Comparison of ENCODE assay signal across 13 mouse cellular contexts in genomic region chr5:142787304-142787905, GRCm38 (mm10). TPM values are rescaled to one million over a fixed set of nuclear protein-coding genes. Genes with fewer than 3 reads are reported as not detected.
DNase-seq lines count a peak whose midpoint lies in the region; ATAC-seq and TF ChIP-seq lines count a peak whose summit lies in the region.
"Had no signal": no experiment of that assay in that cellular context is flagged by ENCODE, and none has a peak within 500 bp of the region (broad histone marks: within the 10 kb centered on the region; RNA-seq: fewer than 3 reads in every experiment).

No protein-coding gene starts in this region.

- TF ChIP-seq CTCF in hindbrain, postnatal 0 days (IDR thresholded peaks at IDR 0.05; ENCODE audit: low read depth) = peak; percentile 41
- TF ChIP-seq CTCF in E14TG2a.4 (conservative IDR thresholded peaks at IDR 0.05; ENCODE audit: low read length) = 0 out of 2 replicates have a peak, but pooled peaks have one; percentile 12

- no peak for DNase-seq in hindbrain, postnatal 0 days (ENCODE audit: low spot score)
- DNase-seq in cerebellum, postnatal 36 days = peak; percentile 66 to 71
- no peak for DNase-seq in embryo, embryonic 9.5 days (ENCODE audit: extremely low spot score)
- no peak for DNase-seq in kidney, postnatal 36 days
- no peak for DNase-seq in gastrocnemius, postnatal 14 days
- DNase-seq: kidney, postnatal 10 days had no signal

- H3K9ac ChIP-seq in hindbrain, postnatal 0 days (replicated peaks; ENCODE audit: low read length) = no peak overlapping the region
- no peak overlapping the region for H3K9ac ChIP-seq in hindbrain, embryonic 13.5 days
- H3K9ac ChIP-seq: limb, embryonic 12.5 days; lung, embryonic 15.5 days; stomach, embryonic 15.5 days had no signal

- H3K36me3 ChIP-seq in hindbrain, postnatal 0 days (ENCODE audit: insufficient read depth, low read length) = peaks cover 33% of the 10 kb centered on the region
- H3K36me3 ChIP-seq in hindbrain, embryonic 13.5 days = peaks cover 68% of the 10 kb centered on the region
- peaks cover 42% of the 10 kb centered on the region for H3K36me3 ChIP-seq in E14TG2a.4 (ENCODE audit: insufficient read depth, low read length)

- WGBS in hindbrain, postnatal 0 days = 77% methylated on average over 36 of the region's 37 CpGs
- 86% methylated on average over 36 of the region's 37 CpGs for WGBS in hindbrain, embryonic 13.5 days

- H3K9me3 ChIP-seq in hindbrain, postnatal 0 days (ENCODE audit: low read length) = no peaks in the 10 kb centered on the region
- no peaks in the 10 kb centered on the region for H3K9me3 ChIP-seq in hindbrain, embryonic 13.5 days
- H3K9me3 ChIP-seq in E14TG2a.4 (ENCODE audit: low read length) = no peaks in the 10 kb centered on the region
- H3K9me3 ChIP-seq: limb, embryonic 12.5 days; lung, embryonic 15.5 days; stomach, embryonic 15.5 days had no signal

- no peak for ATAC-seq in hindbrain, postnatal 0 days
- no peak for ATAC-seq in hindbrain, embryonic 13.5 days (ENCODE audit: low FRiP score)
- ATAC-seq in cerebellum, adult (ENCODE audit: insufficient number of reproducible peaks, low FRiP score, low TSS enrichment) = peak; percentile 70; the same call in 1 of the 2 replicates
- ATAC-seq: hindbrain, embryonic 16.5 days had no signal

- H3K27ac ChIP-seq in hindbrain, postnatal 0 days = no peak overlapping the region
- no peak overlapping the region for H3K27ac ChIP-seq in hindbrain, embryonic 13.5 days
- H3K27ac ChIP-seq: limb, embryonic 12.5 days; lung, embryonic 15.5 days; stomach, embryonic 15.5 days had no signal

- intact Hi-C loops in gastrocnemius, postnatal 14 days (cut with DNase I; ENCODE audit: low total_unique reads) = no loop called here

- no peaks in the 10 kb centered on the region for H3K27me3 ChIP-seq in hindbrain, postnatal 0 days (ENCODE audit: insufficient read depth, low read length)
- H3K27me3 ChIP-seq in hindbrain, embryonic 13.5 days = no peaks in the 10 kb centered on the region
- 0 out of 2 replicates have a peak, but pooled peaks cover 6% of the 10 kb centered on the region for H3K27me3 ChIP-seq in E14TG2a.4 (ENCODE audit: insufficient read depth, low read length)
- H3K27me3 ChIP-seq: limb, embryonic 12.5 days; lung, embryonic 15.5 days; stomach, embryonic 15.5 days had no signal

- no peaks in the 10 kb centered on the region for H3K4me1 ChIP-seq in hindbrain, postnatal 0 days (ENCODE audit: insufficient read depth, low read length)
- H3K4me1 ChIP-seq in hindbrain, embryonic 13.5 days (replicated peaks) = peaks cover 46% of the 10 kb centered on the region
- H3K4me1 ChIP-seq in E14TG2a.4 (replicated peaks; ENCODE audit: low read depth, low read length) = peaks cover 71% of the 10 kb centered on the region
- H3K4me1 ChIP-seq: limb, embryonic 12.5 days had no signal

- H3K4me3 ChIP-seq in hindbrain, postnatal 0 days (ENCODE audit: low read length) = no peak overlapping the region
- no peak overlapping the region for H3K4me3 ChIP-seq in hindbrain, embryonic 13.5 days
- H3K4me3 ChIP-seq in E14TG2a.4 (replicated peaks; ENCODE audit: low read length) = peak overlapping the region; percentile 76
- H3K4me3 ChIP-seq: limb, embryonic 12.5 days; lung, embryonic 15.5 days; stomach, embryonic 15.5 days had no signal

- no peak overlapping the region for H3K4me2 ChIP-seq in hindbrain, postnatal 0 days (ENCODE audit: low read depth, low read length)
- no peak overlapping the region for H3K4me2 ChIP-seq in hindbrain, embryonic 13.5 days
- H3K4me2 ChIP-seq: limb, embryonic 12.5 days; lung, embryonic 15.5 days; stomach, embryonic 15.5 days had no signal

RNA-seq across cellular contexts. Expression of gene Tnrc18, which starts 30.1 kb away (rescaled TPM):
- total RNA-seq in hindbrain, postnatal 0 days (2014; rRNA removed) = 134 and 137 TPM in 2 replicates
- polyA plus RNA-seq in hindbrain, postnatal 0 days (2015; fragmentation: Nextera tagmentation; extraction: Ambion mirVana) = 17.0 and 19.9 TPM in 2 replicates
- 33.1 and 35.8 TPM in 2 replicates for polyA plus RNA-seq in hindbrain, embryonic 13.5 days (2015; fragmentation: Nextera tagmentation; extraction: Ambion mirVana)
- total RNA-seq in gastrocnemius, postnatal 14 days (2021) = 10 to 100 TPM; 36.2 to 37.1 TPM

Comparison
In these comparisons a context has a peak if more than half of its experiments do, and no peak if none do; other contexts are left out.
1. DNase-seq: peak in cerebellum, postnatal 36 days (2 of 2); none in hindbrain, postnatal 0 days (single experiment), embryo, embryonic 9.5 days (single experiment), kidney, postnatal 36 days (0 of 2) and gastrocnemius, postnatal 14 days (single experiment).